Mouse (Mus musculus) liver, postnatal 0 days (tissue): ENCODE data around the gene Ttc28.

Source experiments
- CTCF ChIP-seq: sonication (generic); IDR thresholded peaks from 2 replicates; pipeline ENCODE4 v1.5.1; 2016; ENCODE audit warnings: antibody characterized with exemption, low read depth
- EP300 ChIP-seq: IDR thresholded peaks from 2 replicates; pipeline ENCODE4 v1.6.1; 2016; ENCODE audit warnings: antibody characterized with exemption, low read depth, mild to moderate bottlenecking

DNA sequence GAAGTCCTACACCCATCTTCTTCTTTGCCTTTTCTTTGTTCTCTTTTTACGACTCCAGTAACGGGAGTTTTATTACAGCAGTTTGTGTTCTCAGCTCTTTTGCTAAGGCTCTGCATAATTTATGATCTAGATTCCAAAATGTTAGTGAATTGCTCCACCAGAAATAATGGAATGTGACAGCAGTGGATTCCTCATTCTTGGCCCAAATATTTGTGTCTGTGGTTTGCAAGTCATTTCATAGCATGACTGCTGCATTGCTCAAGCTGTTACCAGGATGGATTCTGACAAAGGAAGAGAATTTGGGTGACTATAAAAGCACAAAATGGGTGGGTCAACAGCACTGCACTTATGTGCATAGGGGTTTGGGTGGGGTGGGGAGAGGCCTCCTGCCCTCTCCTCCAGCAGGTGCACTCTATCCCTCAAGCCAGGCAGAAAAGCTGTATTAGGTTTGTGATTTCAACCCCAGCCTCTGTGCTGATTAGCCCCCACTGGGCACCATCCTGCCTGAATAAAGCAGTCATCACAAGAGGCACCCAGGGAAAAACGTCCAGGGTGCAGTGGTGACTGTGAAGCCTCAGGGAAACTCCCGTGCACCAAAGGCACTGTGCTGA, 325.5 kb downstream of the Ttc28 start:
- TF ChIP-seq CTCF (no peak), EP300 (no peak)
